Mouse (Mus musculus) left cerebral cortex, adult 2 months (tissue): ENCODE data around the gene Fhad1. TPM values are rescaled to one million over a fixed set of nuclear protein-coding genes. Genes with fewer than 3 reads are reported as not detected.

Experiments used
- DNase-seq, 2 experiments: peaks; one replicate each; pipeline ENCODE4 v3.0.0; 2021 to 2022; ENCODE audit warnings: low spot score in 2 of 2, mixed read lengths in 1 of 2; ENCODE audit errors: extremely low spot score in 1 of 2
- H3K27ac ChIP-seq: fragments of 200-600 bp; 2 replicates; pipeline ENCODE4 v1.8.1; 2022
- H3K4me3 ChIP-seq: fragments of 200-600 bp; 2 replicates; pipeline ENCODE4 v1.8.1; 2022
- CTCF ChIP-seq: fragments of 200-600 bp; IDR thresholded peaks from 2 replicates; pipeline ENCODE4 v1.8.1; 2022; ENCODE audit warnings: antibody characterized with exemption, mild to moderate bottlenecking, moderate library complexity
- intact Hi-C: fragments of 180-260 bp; cut with DNase I; formaldehyde crosslinking; loops from one replicate; pipeline ENCODE4 v1.15.1; 2025
- total RNA-seq, 2 experiments: library from RNA; stranded (reverse); gene quantifications; 2 replicates each; pipeline ENCODE4 v1.2.3; 2021

The Fhad1 gene
- total RNA-seq, 2 experiments from 2014 or later = 9.0 to 9.2 TPM

GRCm38 (mm10) chr4:141914040-141914439 lies 100.8 kb downstream of the Fhad1 start:
- TF ChIP-seq CTCF = no peak
- no peak overlapping the region for H3K4me3 ChIP-seq
- intact Hi-C loops = no loop called here
- H3K27ac ChIP-seq = no peak overlapping the region
- DNase-seq = no peak

GRCm38 (mm10) chr4:141913201-141913993 lies 101.5 kb downstream of the Fhad1 start:
- intact Hi-C loops = no loop called here
- no peak for DNase-seq
- H3K27ac ChIP-seq = no peak overlapping the region
- no peak overlapping the region for H3K4me3 ChIP-seq
- TF ChIP-seq CTCF = no peak

- no peak overlapping the region for H3K27ac ChIP-seq
- intact Hi-C loops = no loop called here
- TF ChIP-seq CTCF = no peak
- no peak overlapping the region for H3K4me3 ChIP-seq
- no peak for DNase-seq
Measured at GRCm38 (mm10) chr4:141904710-141905109, 110.2 kb downstream of the Fhad1 start.

GRCm38 (mm10) chr4:141902479-141902858 lies 112.4 kb downstream of the Fhad1 start:
- TF ChIP-seq CTCF = no peak
- intact Hi-C loops = no loop called here
- Histone ChIP-seq H3K4me3 (no peak overlapping the region), H3K27ac (no peak overlapping the region)
- no peak for DNase-seq

- DNase-seq = no peak
- intact Hi-C loops = no loop called here
- Histone ChIP-seq H3K4me3 (no peak overlapping the region), H3K27ac (no peak overlapping the region)
- no peak for TF ChIP-seq CTCF
Measured at GRCm38 (mm10) chr4:141901711-141902478, 113.0 kb downstream of the Fhad1 start.

- no peak overlapping the region for H3K4me3 ChIP-seq
- no peak overlapping the region for H3K27ac ChIP-seq
- no peak for TF ChIP-seq CTCF
- no peak for DNase-seq
- intact Hi-C loops = no loop called here
Measured at GRCm38 (mm10) chr4:141900421-141900820, 114.5 kb downstream of the Fhad1 start.

- no peak for TF ChIP-seq CTCF
- no peak overlapping the region for H3K4me3 ChIP-seq
- no peak overlapping the region for H3K27ac ChIP-seq
- intact Hi-C loops = no loop called here
- DNase-seq = peak in 1 of 2 experiments; percentile 27
Measured at GRCm38 (mm10) chr4:141899936-141900335, 114.9 kb downstream of the Fhad1 start.

GRCm38 (mm10) chr4:141898905-141899304 lies 116.0 kb downstream of the Fhad1 start:
- no peak for TF ChIP-seq CTCF
- Histone ChIP-seq H3K27ac (no peak overlapping the region), H3K4me3 (no peak overlapping the region)
- intact Hi-C loops = no loop called here
- no peak for DNase-seq

- Histone ChIP-seq H3K27ac (no peak overlapping the region), H3K4me3 (no peak overlapping the region)
- intact Hi-C loops = no loop called here
- no peak for TF ChIP-seq CTCF
- no peak for DNase-seq
Measured at GRCm38 (mm10) chr4:141897838-141898237, 117.0 kb downstream of the Fhad1 start.

- intact Hi-C loops = no loop called here
- no peak overlapping the region for H3K4me3 ChIP-seq
- TF ChIP-seq CTCF = no peak
- DNase-seq = no peak
- H3K27ac ChIP-seq = no peak overlapping the region
Measured at GRCm38 (mm10) chr4:141897225-141897624, 117.7 kb downstream of the Fhad1 start.

- no peak for DNase-seq
- peak overlapping the region; percentile 72 for H3K27ac ChIP-seq
- intact Hi-C loops = no loop called here
- H3K4me3 ChIP-seq = no peak overlapping the region
- TF ChIP-seq CTCF = no peak
Measured at GRCm38 (mm10) chr4:141895772-141896171, 119.1 kb downstream of the Fhad1 start.

GRCm38 (mm10) chr4:141893157-141893784 lies 121.6 kb downstream of the Fhad1 start:
- DNase-seq = no peak
- Histone ChIP-seq H3K4me3 (no peak overlapping the region), H3K27ac (no peak overlapping the region)
- intact Hi-C loops = no loop called here
- TF ChIP-seq CTCF = no peak
